Mouse (Mus musculus): ENCODE measurements at regions not wholly inside any gene's neighbourhood (a gene's known extent, or its start where the extent isn't known, plus 50 kb on each side); places are given as distances from the start of the nearest gene placed in this dataset.

DNA sequence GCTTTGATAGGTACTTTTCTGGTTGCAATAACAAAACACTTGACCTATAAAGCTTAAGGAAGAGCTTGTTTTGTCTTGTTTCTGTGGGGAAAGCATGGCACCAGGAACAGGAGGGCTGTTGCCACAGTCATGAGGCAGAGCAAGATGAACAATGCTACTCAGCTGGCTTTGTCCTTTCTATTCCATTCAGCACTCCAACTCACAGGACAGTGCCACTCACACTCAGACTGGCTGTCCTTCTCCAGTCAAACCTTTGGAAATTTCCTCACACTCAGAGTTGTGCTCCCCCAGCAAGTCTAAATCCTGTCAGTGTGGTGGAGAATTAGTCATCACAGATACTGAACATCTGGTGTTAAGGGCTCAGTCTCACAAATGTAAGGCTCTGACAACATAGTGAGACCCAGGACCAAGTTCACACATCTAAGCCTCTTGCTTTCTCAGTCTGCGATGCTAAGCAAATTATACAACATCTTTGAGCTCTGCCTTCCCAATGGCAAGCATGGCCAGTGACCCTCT is 183.0 kb upstream of the Tmtc1 start:
- ATAC-seq (ENCODE audit: low FRiP score, low TSS enrichment) (no peak), DNase-seq (ENCODE audit: low spot score) (no peak)

DNA sequence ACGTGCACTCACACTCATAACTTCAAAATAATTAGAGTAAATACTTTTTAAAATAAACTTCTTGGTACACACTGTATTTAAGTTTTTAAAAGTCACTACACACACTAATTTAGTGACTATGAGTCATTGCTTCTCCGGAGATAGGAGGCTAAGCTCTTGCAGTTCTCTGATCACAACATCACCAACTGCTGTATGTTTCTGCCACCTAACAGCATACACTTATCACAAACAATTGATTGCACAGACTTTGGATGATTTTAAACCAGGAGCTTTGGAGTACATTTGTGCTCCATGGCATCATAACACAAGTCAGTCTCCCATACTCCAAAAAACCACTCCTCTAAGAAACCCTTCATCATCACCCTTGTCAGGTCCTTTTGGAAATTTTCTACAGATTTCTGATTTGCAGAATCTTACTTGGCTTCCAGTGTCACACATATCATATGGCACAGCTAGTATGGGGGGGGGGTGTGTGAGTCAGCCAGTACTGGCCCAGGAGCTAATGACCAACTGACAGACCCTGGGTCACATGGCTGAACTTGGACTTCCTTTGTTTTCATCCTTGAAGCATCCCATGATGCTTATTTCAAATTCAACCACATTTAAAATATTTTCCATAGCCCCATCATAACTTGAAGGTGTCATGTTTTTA is 179.1 kb upstream of the Tmtc1 start:
- 82% methylated on average over 2 of the region's 2 CpGs for WGBS
- H3K27ac ChIP-seq (replicated peaks): no peak overlapping the region

More for the DNA sequence above, 183.0 kb upstream of the Tmtc1 start:
- no peaks in the 10 kb centered on the region for H3K36me3 ChIP-seq (ENCODE audit: control insufficient read depth, insufficient read depth, low read length)
- H3K4me2 ChIP-seq (replicated peaks; ENCODE audit: low read depth): no peak overlapping the region
- H3K27ac ChIP-seq (replicated peaks): no peak overlapping the region
- no peaks in the 10 kb centered on the region for H3K27me3 ChIP-seq (ENCODE audit: control insufficient read depth, insufficient read depth, low read length)
- H3K4me1 ChIP-seq (replicated peaks; ENCODE audit: control insufficient read depth, insufficient read depth): no peaks in the 10 kb centered on the region
- H3K4me3 ChIP-seq (ENCODE audit: low read depth, low read length): no peak overlapping the region
- H3K9me3 ChIP-seq (ENCODE audit: control insufficient read depth, low read length): no peaks in the 10 kb centered on the region
- TF ChIP-seq EP300 (optimal IDR thresholded peaks at IDR 0.05): no peak
- no peak for TF ChIP-seq CTCF (IDR thresholded peaks at IDR 0.05; ENCODE audit: low read depth)
- WGBS: 81% methylated on average over 1 of the region's 1 CpGs
- H3K9ac ChIP-seq (ENCODE audit: low read length): no peak overlapping the region

DNA sequence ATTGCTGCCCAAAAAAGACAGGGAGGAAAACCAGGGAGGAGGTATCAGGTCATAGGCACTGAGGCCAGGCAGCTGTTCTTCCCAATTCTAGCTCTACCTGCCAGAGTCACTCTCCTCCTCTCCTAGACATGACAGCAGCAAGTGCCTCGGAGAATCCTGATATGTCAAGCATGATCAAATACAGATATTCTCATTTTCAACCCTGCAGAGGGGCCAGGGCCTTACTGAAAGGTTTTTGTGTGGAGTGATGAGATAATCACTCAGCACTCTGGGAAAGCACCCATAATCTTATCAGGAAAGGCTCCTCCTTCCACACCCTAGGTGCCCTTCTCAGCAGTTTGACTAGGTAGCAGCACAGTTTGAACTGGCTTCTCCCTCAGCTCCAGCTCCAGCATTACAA is 175.8 kb upstream of the Tmtc1 start:
- ATAC-seq (ENCODE audit: low FRiP score, low TSS enrichment) (no peak), DNase-seq (ENCODE audit: low spot score) (no peak)
- Histone ChIP-seq H3K4me1 (replicated peaks; ENCODE audit: control insufficient read depth, insufficient read depth) (no peaks in the 10 kb centered on the region), H3K27ac (replicated peaks) (no peak overlapping the region), H3K9me3 (ENCODE audit: control insufficient read depth, low read length) (no peaks in the 10 kb centered on the region), H3K36me3 (ENCODE audit: control insufficient read depth, insufficient read depth, low read length) (no peaks in the 10 kb centered on the region), H3K4me3 (ENCODE audit: low read depth, low read length) (no peak overlapping the region), H3K4me2 (replicated peaks; ENCODE audit: low read depth) (no peak overlapping the region), H3K9ac (ENCODE audit: low read length) (no peak overlapping the region), H3K27me3 (ENCODE audit: control insufficient read depth, insufficient read depth, low read length) (no peaks in the 10 kb centered on the region)
- TF ChIP-seq CTCF (IDR thresholded peaks at IDR 0.05; ENCODE audit: low read depth): no peak
- TF ChIP-seq EP300 (optimal IDR thresholded peaks at IDR 0.05): no peak
- WGBS: 44% methylated on average over 1 of the region's 1 CpGs

More for the DNA sequence above, 179.1 kb upstream of the Tmtc1 start:
- H3K4me2 ChIP-seq (replicated peaks; ENCODE audit: low read depth): no peak overlapping the region
- H3K36me3 ChIP-seq (ENCODE audit: control insufficient read depth, insufficient read depth, low read length): no peaks in the 10 kb centered on the region
- H3K4me3 ChIP-seq (ENCODE audit: low read depth, low read length): no peak overlapping the region
- H3K9me3 ChIP-seq (ENCODE audit: control insufficient read depth, low read length): no peaks in the 10 kb centered on the region
- TF ChIP-seq CTCF (IDR thresholded peaks at IDR 0.05; ENCODE audit: low read depth) (no peak), EP300 (optimal IDR thresholded peaks at IDR 0.05) (no peak)
- no peak for ATAC-seq (ENCODE audit: low FRiP score, low TSS enrichment)
- H3K4me1 ChIP-seq (replicated peaks; ENCODE audit: control insufficient read depth, insufficient read depth): no peaks in the 10 kb centered on the region
- no peak overlapping the region for H3K9ac ChIP-seq (ENCODE audit: low read length)
- no peaks in the 10 kb centered on the region for H3K27me3 ChIP-seq (ENCODE audit: control insufficient read depth, insufficient read depth, low read length)
- DNase-seq (ENCODE audit: low spot score): no peak

DNA sequence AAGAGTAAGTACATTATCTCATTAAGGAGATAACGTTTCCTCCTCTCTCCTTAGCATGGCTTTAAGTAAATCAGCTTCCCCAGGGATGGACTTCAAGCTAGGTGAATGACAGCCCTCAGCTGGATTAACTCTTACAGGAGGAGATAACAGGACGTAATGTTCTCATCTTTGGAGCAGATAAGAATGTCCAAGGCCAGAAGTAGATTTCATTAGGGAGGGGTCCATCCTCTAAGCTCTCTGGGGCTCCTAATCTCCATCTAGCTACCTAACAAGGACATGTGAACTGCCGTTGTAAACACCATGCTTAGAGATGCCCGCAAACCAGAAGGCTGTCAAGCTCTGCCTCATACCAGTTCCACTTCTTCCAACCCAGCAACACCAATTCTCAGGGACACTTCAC is 171.7 kb upstream of the Tmtc1 start:
- ATAC-seq (ENCODE audit: low FRiP score, low TSS enrichment) (no peak), DNase-seq (ENCODE audit: low spot score) (no peak)
- TF ChIP-seq EP300 (optimal IDR thresholded peaks at IDR 0.05): no peak
- TF ChIP-seq CTCF (IDR thresholded peaks at IDR 0.05; ENCODE audit: low read depth): no peak
- Histone ChIP-seq H3K27me3 (ENCODE audit: control insufficient read depth, insufficient read depth, low read length) (no peaks in the 10 kb centered on the region), H3K4me3 (ENCODE audit: low read depth, low read length) (no peak overlapping the region), H3K4me1 (replicated peaks; ENCODE audit: control insufficient read depth, insufficient read depth) (no peaks in the 10 kb centered on the region), H3K36me3 (ENCODE audit: control insufficient read depth, insufficient read depth, low read length) (no peaks in the 10 kb centered on the region), H3K4me2 (replicated peaks; ENCODE audit: low read depth) (no peak overlapping the region; the same call in 1 of the 2 replicates), H3K9me3 (ENCODE audit: control insufficient read depth, low read length) (no peaks in the 10 kb centered on the region), H3K27ac (replicated peaks) (peak overlapping the region; percentile 18; the same call in 1 of the 2 replicates), H3K9ac (ENCODE audit: low read length) (no peak overlapping the region)
- 29% methylated on average over 4 of the region's 4 CpGs for WGBS

DNA sequence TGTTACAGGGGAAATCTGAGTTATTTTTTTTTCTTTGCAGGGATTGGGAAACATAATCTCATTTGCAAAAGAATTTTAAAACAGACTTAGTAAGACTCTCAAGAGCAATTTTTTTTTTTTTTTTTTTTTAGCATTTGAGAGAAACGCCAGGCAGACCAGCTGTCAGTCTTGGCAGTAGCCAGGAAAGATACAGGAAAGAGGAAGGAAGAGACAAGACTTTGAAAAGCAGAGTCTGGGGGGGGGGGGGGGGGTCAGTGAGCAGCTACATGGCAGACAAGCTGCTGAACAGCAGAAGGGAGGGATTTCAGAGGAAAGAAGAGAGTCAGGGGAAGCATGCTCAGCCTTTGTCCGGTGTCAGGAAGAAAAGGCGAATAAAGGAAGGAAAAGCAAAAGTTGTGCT is 171.3 kb upstream of the Tmtc1 start:
- ATAC-seq (ENCODE audit: low FRiP score, low TSS enrichment) (no peak), DNase-seq (ENCODE audit: low spot score) (no peak)
- 25% methylated on average over 3 of the region's 3 CpGs for WGBS
- H3K9ac ChIP-seq (ENCODE audit: low read length): no peak overlapping the region
- peak overlapping the region; percentile 18; the same call in 1 of the 2 replicates for H3K27ac ChIP-seq (replicated peaks)
- H3K9me3 ChIP-seq (ENCODE audit: control insufficient read depth, low read length): no peaks in the 10 kb centered on the region
- H3K4me2 ChIP-seq (replicated peaks; ENCODE audit: low read depth): no peak overlapping the region; the same call in 1 of the 2 replicates
- H3K4me3 ChIP-seq (ENCODE audit: low read depth, low read length): no peak overlapping the region
- no peaks in the 10 kb centered on the region for H3K27me3 ChIP-seq (ENCODE audit: control insufficient read depth, insufficient read depth, low read length)
- no peaks in the 10 kb centered on the region for H3K36me3 ChIP-seq (ENCODE audit: control insufficient read depth, insufficient read depth, low read length)
- TF ChIP-seq CTCF (IDR thresholded peaks at IDR 0.05; ENCODE audit: low read depth): no peak
- no peak for TF ChIP-seq EP300 (optimal IDR thresholded peaks at IDR 0.05)
- H3K4me1 ChIP-seq (replicated peaks; ENCODE audit: control insufficient read depth, insufficient read depth): no peaks in the 10 kb centered on the region

DNA sequence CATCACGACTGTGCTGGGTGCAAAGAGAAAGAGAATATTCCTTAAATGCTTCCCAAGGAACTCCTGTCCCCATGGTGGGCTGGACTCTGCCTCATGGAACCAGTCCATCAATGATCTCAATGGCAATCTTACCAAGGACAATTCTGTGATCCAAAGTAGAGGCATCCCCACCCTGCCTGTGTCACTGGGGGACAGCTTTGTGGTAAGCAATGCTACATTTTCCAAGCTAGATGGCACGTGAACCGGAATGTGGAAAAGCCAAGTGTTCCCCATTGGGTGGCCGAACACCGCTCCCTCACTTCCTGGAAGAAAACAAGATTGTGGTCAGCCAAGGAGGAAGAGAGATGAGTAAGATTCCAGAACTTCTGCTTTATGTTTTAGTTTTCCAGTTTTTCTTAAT is 164.7 kb upstream of the Tmtc1 start:
- Histone ChIP-seq H3K9ac (ENCODE audit: low read length) (no peak overlapping the region), H3K4me3 (ENCODE audit: low read depth, low read length) (no peak overlapping the region), H3K36me3 (ENCODE audit: control insufficient read depth, insufficient read depth, low read length) (no peaks in the 10 kb centered on the region), H3K9me3 (ENCODE audit: control insufficient read depth, low read length) (no peaks in the 10 kb centered on the region), H3K27ac (replicated peaks) (no peak overlapping the region), H3K27me3 (ENCODE audit: control insufficient read depth, insufficient read depth, low read length) (no peaks in the 10 kb centered on the region), H3K4me2 (replicated peaks; ENCODE audit: low read depth) (no peak overlapping the region), H3K4me1 (replicated peaks; ENCODE audit: control insufficient read depth, insufficient read depth) (no peaks in the 10 kb centered on the region)
- DNase-seq (ENCODE audit: low spot score) (no peak), ATAC-seq (ENCODE audit: low FRiP score, low TSS enrichment) (no peak)
- 83% methylated on average over 5 of the region's 5 CpGs for WGBS
- TF ChIP-seq CTCF (IDR thresholded peaks at IDR 0.05; ENCODE audit: low read depth) (no peak), EP300 (optimal IDR thresholded peaks at IDR 0.05) (no peak)

Data from stomach, postnatal 0 days (tissue).